Mouse (Mus musculus) frontal cortex, adult 2 months (tissue): ENCODE measurements at regions not wholly inside any gene's neighbourhood (a gene's known extent, or its start where the extent isn't known, plus 50 kb on each side); places are given as distances from the start of the nearest gene placed in this dataset.

Source experiments
- DNase-seq, 2 experiments: peaks; one replicate each; pipeline ENCODE4 v3.0.0; 2022; ENCODE audit warnings: low spot score in 1 of 2; ENCODE audit errors: extremely low spot score in 1 of 2

DNA sequence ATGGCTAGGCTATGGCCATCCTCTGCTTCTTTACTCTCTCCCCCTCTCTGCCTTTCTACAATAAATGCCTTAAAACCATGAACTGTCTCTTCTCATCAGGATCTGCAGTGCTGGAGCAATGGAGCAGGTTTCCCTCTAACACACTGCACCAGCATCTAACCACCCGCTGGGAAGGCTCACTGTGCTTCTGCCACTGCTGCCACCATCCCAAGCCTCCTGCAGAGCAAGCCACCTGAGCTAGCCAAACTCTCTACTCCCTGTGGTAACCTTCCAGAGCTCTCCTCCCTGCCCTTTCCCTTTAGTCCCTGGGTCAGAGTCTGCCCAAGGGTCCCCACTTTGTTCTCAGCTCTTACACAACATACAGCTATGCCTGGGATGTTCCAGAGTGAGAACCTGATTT is 107.3 kb upstream of the 4933402E13Rik start:
- no peak for DNase-seq

DNA sequence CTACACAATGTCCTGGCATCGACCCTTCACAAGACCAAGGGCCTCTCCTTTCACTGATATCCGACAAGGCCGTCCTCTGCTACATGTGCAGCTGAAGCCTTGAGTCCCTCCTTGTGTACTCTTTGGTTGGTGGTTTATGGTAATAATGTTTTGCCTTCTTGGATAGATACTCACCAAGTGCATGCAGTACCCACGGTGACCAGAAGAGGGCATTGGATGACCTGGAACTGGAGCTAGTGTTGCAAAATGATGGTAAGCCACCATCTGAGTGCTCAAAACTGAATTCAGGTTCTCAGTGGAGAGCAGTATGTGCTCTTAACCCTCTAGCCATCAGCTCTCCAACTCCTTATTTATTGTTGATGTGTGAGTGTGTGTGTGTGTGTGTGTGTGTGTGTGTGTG is 103.2 kb upstream of the 4933402E13Rik start:
- peak in 1 of 2 experiments; percentile 4 for DNase-seq
